Mouse (Mus musculus) embryonic facial prominence, embryonic 11.5 days (tissue): ENCODE results near the gene Taok3. TPM values are rescaled to one million over a fixed set of nuclear protein-coding genes. Genes with fewer than 3 reads are reported as not detected.

ENCODE experiments used
- ATAC-seq: fragments of 200-750 bp; cut with Nextera tagmentation; replicated peaks from 2 replicates; pipeline ENCODE4 v1.8.0; 2017; ENCODE audit warnings: low read depth; ENCODE audit not compliant: insufficient number of reproducible peaks, low FRiP score, low TSS enrichment
- DNase-seq: peaks from one replicate; pipeline ENCODE4 v3.0.0-alpha.2; 2015; ENCODE audit warnings: low spot score
- H3K27ac ChIP-seq: fragments of 300-500 bp; sonication (generic); replicated peaks from 2 replicates; pipeline ENCODE4 v1.5.1; 2014; ENCODE audit warnings: mild to moderate bottlenecking, low read depth, low read length, control low read depth
- H3K27me3 ChIP-seq: fragments of 300-500 bp; sonication (generic); 2 replicates; pipeline ENCODE4 v1.6.1; 2014; ENCODE audit warnings: mild to moderate bottlenecking, low read length, moderate library complexity, mixed read lengths; ENCODE audit not compliant: control insufficient read depth, insufficient read depth
- H3K36me3 ChIP-seq: fragments of 300-500 bp; sonication (generic); replicated peaks from 2 replicates; pipeline ENCODE4 v1.6.1; 2014; ENCODE audit warnings: low read depth, mild to moderate bottlenecking, low read length, moderate library complexity, mixed read lengths; ENCODE audit not compliant: control insufficient read depth, insufficient read depth
- H3K4me1 ChIP-seq: fragments of 300-500 bp; sonication (generic); 2 replicates; pipeline ENCODE4 v1.6.1; 2014; ENCODE audit warnings: low read length, mixed read lengths; ENCODE audit not compliant: control insufficient read depth, insufficient read depth
- H3K4me2 ChIP-seq: fragments of 300-500 bp; sonication (generic); 2 replicates; pipeline ENCODE4 v1.6.1; 2014; ENCODE audit warnings: low read depth, mild to moderate bottlenecking, control low read depth, low read length, moderate library complexity
- H3K4me3 ChIP-seq: fragments of 300-500 bp; sonication (generic); 2 replicates; pipeline ENCODE4 v1.5.1; 2014; ENCODE audit warnings: low read depth, low read length, control low read depth
- H3K9ac ChIP-seq: fragments of 300-500 bp; sonication (generic); replicated peaks from 2 replicates; pipeline ENCODE4 v1.6.1; 2014; ENCODE audit warnings: mild to moderate bottlenecking, control low read depth, low read length
- H3K9me3 ChIP-seq: fragments of 300-500 bp; sonication (generic); replicated peaks from 2 replicates; pipeline ENCODE4 v1.6.1; 2016; ENCODE audit warnings: mild to moderate bottlenecking, low read length, inconsistent platforms, mixed read lengths; ENCODE audit not compliant: control insufficient read depth
- WGBS: fragments of 180-500 bp; shearing (Covaris S2); extraction: QIAGEN DNeasy Blood & Tissue Kit; methylation state at CpG from one replicate; pipeline ENCODE4 v1.1.7; 2014; 5-methylcytosine and 5-hydroxymethylcytosine counted together
- polyA plus RNA-seq: library from polyadenylated mRNA; unstranded; fragments of >200 nt; fragmentation: Nextera tagmentation; extraction: Ambion mirVana; gene quantifications from 2 replicates; pipeline ENCODE4 v1.2.1, GENCODE M21; 2014

The Taok3 gene
- polyA plus RNA-seq, 1 experiment from 2014 or later = 12.0 TPM

DNA sequence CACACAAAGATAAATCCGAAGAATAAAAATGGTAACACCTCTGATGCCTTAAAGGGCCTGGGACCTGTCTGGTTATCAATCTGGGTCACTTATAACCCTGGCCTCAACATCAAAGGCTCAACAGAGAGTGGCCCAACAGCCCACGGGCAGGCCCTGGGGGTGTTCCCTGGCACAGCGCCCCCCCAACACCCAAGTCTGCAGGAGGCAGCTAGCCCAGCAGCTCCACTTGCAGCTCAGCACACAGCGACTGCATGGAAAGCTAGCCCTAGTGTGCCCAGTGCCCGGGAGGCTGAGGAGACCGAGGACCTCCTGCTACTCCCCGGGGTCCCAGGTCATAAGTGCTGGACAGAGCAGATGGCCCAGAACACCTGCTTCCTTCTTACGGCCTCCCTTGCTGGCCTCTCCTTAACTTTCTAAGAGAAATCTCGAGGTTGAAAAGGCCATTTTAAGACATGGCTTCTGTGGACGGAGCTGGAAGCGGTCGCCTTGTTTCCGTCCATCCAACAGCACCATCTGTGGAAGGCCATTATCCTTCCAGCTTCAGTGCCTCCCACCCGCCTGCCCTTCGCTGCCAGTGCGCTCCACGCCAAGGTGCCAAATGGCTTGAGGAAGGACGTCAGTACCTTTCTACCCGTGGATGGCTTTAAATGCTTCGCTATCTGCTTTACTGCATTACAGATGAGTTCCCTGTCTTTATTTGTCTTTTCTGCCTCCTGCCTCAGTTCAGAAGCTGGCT lies 16.6 kb upstream of the Taok3 start:
- no peak overlapping the region for H3K4me3 ChIP-seq
- H3K4me1 ChIP-seq = no peaks in the 10 kb centered on the region
- no peaks in the 10 kb centered on the region for H3K9me3 ChIP-seq
- no peak overlapping the region for H3K27ac ChIP-seq
- H3K4me2 ChIP-seq = no peak overlapping the region
- H3K27me3 ChIP-seq = no peaks in the 10 kb centered on the region
- no peak overlapping the region for H3K9ac ChIP-seq
- WGBS = 93% methylated on average over 20 of the region's 20 CpGs
- ATAC-seq (no peak), DNase-seq (no peak)
- peaks cover 6% of the 10 kb centered on the region for H3K36me3 ChIP-seq

DNA sequence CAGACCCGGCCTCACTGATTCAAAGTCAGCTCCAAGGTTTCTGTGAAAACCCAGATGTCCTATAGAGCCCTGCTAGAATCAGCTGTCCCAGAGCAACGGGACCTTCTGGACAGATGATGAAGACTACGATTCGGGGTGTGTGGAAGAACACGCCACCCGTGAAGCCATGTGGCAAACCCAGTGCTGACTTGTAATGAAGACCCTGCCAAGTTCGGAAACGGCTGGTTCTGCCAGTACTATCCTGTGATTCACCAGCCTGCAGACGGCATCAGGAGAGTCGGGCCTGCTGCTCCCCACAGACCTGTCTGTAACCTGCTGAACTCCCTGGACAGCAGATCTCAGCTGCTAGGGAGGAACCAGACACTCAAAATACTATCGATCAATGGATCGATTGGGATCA lies 15.6 kb upstream of the Taok3 start:
- no peak overlapping the region for H3K9ac ChIP-seq
- no peaks in the 10 kb centered on the region for H3K4me1 ChIP-seq
- no peaks in the 10 kb centered on the region for H3K27me3 ChIP-seq
- no peak overlapping the region for H3K4me2 ChIP-seq
- H3K4me3 ChIP-seq = no peak overlapping the region
- DNase-seq = no peak
- peaks cover 11% of the 10 kb centered on the region for H3K36me3 ChIP-seq
- ATAC-seq = no peak
- H3K9me3 ChIP-seq = no peaks in the 10 kb centered on the region
- no peak overlapping the region for H3K27ac ChIP-seq
- 92% methylated on average over 12 of the region's 12 CpGs for WGBS

DNA sequence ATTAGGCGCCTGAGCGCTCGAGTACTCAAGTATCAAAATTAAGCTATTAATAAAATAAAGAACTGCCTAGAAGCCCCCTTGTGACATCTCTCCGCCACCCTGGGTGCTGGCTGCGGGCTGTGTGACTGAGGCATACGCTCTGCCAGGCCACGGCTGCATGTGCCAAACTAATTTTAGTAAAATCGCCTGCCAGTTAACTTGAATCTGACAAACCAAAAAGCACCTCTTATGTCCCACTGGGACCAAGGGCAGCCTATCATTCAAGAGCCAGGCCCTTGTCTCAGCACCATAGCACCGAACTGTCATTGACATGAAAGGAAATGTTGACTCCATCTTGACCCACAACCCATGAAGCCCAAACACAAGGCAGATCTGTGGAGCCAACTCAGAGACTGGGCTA lies 14.2 kb upstream of the Taok3 start:
- no peak for ATAC-seq
- no peaks in the 10 kb centered on the region for H3K27me3 ChIP-seq
- no peak overlapping the region for H3K4me3 ChIP-seq

DNA sequence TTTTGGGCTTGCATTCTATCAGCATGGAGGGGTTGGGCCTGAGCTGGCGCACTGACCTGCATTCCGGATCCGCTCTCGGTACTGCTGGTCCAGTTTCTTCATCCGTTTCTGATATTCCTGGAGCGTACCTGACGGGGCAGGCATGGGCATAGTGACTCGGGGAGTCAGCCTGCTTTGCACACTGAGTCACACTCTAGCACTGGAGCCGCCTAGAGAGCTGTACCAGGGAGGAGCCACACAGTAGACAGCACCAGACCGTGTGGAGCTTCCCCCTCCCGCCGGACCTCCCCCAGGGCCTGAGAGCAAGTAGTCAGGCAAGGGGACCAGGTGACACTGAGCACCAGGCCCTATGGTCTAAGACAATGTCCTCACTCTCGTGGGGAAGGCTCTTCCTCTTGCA lies 11.6 kb upstream of the Taok3 start:
- H3K4me3 ChIP-seq = no peak overlapping the region
- no peak overlapping the region for H3K4me2 ChIP-seq
- 95% methylated on average over 13 of the region's 13 CpGs for WGBS
- DNase-seq = no peak
- no peaks in the 10 kb centered on the region for H3K27me3 ChIP-seq
- H3K36me3 ChIP-seq = peaks cover 7% of the 10 kb centered on the region
- no peak overlapping the region for H3K27ac ChIP-seq
- H3K9me3 ChIP-seq = no peaks in the 10 kb centered on the region
- no peak overlapping the region for H3K9ac ChIP-seq
- no peaks in the 10 kb centered on the region for H3K4me1 ChIP-seq
- no peak for ATAC-seq

More for the DNA sequence above, 14.2 kb upstream of the Taok3 start:
- 88% methylated on average over 9 of the region's 9 CpGs for WGBS
- H3K4me1 ChIP-seq = no peaks in the 10 kb centered on the region
- H3K9ac ChIP-seq = no peak overlapping the region
- H3K4me2 ChIP-seq = no peak overlapping the region
- H3K27ac ChIP-seq = no peak overlapping the region
- DNase-seq = no peak
- H3K36me3 ChIP-seq = peaks cover 9% of the 10 kb centered on the region
- no peaks in the 10 kb centered on the region for H3K9me3 ChIP-seq

DNA sequence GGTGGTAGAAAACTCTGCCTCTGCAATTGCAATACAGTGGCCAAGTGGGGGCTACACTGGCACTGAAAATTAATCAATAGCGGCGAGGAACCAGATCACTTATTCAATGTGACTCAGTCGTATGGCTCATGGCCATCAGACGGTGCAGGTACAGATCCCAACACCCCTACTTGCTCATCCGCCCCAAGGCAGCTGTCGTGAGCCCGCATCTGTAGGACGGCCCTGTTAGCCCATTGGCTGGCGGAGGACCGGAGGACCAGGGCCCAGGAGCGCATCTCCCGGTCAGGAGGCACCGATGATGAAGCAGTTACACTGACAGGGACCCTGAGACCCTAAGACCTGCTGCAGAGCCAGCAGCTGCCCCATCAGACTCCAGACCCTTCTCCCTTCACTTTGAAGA lies 11.2 kb upstream of the Taok3 start:
- Histone ChIP-seq H3K36me3 (peaks cover 7% of the 10 kb centered on the region), H3K4me2 (no peak overlapping the region), H3K4me3 (no peak overlapping the region), H3K4me1 (no peaks in the 10 kb centered on the region), H3K27me3 (no peaks in the 10 kb centered on the region), H3K9ac (no peak overlapping the region), H3K27ac (no peak overlapping the region), H3K9me3 (no peaks in the 10 kb centered on the region)
- 95% methylated on average over 13 of the region's 13 CpGs for WGBS
- DNase-seq = no peak
- ATAC-seq = no peak

DNA sequence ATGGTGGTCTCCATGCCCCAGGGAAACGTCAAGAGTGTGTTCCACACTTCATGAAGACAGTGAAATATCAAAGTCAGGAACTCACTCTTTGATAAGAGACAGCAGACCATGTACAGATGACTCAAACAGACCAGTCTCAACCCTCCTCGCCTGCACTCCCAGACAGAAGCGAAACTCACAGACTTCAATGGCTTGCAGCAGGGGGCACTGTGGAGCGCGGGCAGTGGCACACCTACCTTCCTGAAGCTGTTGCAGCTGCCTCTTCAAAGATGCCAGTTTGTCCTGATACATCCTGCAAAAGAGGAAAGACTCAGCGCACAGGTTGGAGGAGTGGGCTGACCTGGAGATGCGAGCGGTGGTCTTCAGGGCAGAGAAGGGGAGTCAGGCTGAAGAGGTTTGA lies 10.4 kb upstream of the Taok3 start:
- Histone ChIP-seq H3K9me3 (no peaks in the 10 kb centered on the region), H3K27me3 (no peaks in the 10 kb centered on the region), H3K4me2 (no peak overlapping the region), H3K4me3 (no peak overlapping the region), H3K27ac (no peak overlapping the region), H3K36me3 (peaks cover 7% of the 10 kb centered on the region), H3K9ac (no peak overlapping the region), H3K4me1 (no peaks in the 10 kb centered on the region)
- ATAC-seq (no peak), DNase-seq (no peak)
- 91% methylated on average over 8 of the region's 8 CpGs for WGBS

DNA sequence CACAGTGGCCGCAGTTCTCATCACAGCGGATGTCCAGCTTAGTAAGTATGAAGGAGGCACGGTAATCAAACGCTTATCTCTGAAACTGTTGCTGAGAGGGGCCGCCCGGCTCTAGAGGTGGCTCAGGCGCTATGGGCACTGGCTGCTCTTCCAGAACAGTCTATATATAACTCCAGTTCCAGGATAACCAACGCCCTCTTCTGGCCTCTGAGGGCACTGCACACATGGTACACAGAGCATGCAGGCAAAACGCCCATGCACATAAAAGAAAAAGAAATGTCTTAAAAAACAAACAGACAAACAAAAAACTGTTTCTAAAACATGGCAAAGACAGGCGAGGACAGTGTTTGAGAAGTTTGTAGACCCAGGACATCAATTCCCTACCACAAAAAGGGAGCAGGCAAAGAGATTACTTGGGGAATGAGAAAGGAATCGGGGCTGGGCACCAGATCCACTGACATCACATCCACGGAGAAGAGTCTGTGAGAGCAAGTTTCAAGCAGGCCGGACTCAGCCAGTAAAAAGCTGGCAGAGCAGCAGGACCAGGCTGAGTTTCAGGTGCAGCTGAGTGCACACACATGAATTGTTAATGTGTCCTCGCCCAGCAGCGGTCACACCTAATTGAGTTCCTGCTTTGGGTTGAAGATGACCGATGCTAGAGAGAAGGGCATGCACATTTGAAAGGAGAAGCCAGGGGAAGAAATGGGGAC lies 8.7 kb upstream of the Taok3 start:
- H3K36me3 ChIP-seq = peaks cover 5% of the 10 kb centered on the region

DNA sequence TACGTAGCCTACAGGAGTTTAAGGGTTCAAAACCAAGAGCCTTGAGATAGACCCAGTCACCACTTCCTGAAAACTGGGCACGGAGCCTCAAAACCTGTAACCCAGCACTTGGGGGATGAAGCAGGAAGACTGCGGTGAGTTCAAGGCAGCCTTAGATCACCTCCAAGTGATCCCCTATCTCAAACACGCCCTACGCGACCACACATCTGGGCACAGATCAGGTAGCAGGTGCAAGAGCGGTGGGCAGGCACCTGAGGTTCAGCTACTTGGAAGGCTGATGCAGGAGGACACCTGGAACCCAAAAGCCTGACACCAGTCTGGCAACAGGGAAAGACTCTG lies 8.2 kb upstream of the Taok3 start:
- Histone ChIP-seq H3K36me3 (peaks cover 5% of the 10 kb centered on the region; the same call in 1 of the 2 replicates), H3K4me1 (no peaks in the 10 kb centered on the region), H3K27ac (no peak overlapping the region), H3K27me3 (no peaks in the 10 kb centered on the region), H3K9me3 (no peaks in the 10 kb centered on the region), H3K9ac (no peak overlapping the region), H3K4me3 (no peak overlapping the region), H3K4me2 (no peak overlapping the region)
- DNase-seq (no peak), ATAC-seq (no peak)
- WGBS = 98% methylated on average over 7 of the region's 7 CpGs

More for the DNA sequence above, 8.7 kb upstream of the Taok3 start:
- Histone ChIP-seq H3K4me2 (no peak overlapping the region), H3K27ac (no peak overlapping the region), H3K9me3 (no peaks in the 10 kb centered on the region), H3K4me1 (no peaks in the 10 kb centered on the region), H3K4me3 (no peak overlapping the region), H3K9ac (no peak overlapping the region), H3K27me3 (no peaks in the 10 kb centered on the region)
- WGBS = 92% methylated on average over 16 of the region's 16 CpGs
- no peak for DNase-seq
- ATAC-seq = no peak
